Mouse (Mus musculus) limb, embryonic 14.5 days (tissue): ENCODE measurements around the gene Cdk19. TPM values are rescaled to one million over a fixed set of nuclear protein-coding genes. Genes with fewer than 3 reads are reported as not detected.

Source experiments
- ATAC-seq: fragments of 200-750 bp; cut with Nextera tagmentation; 2 replicates; pipeline ENCODE4 v1.8.0; 2017; ENCODE audit warnings: low read depth, moderate number of reproducible peaks, moderate TSS enrichment; ENCODE audit not compliant: low FRiP score
- DNase-seq: peaks from one replicate; pipeline ENCODE4 v3.0.0-alpha.2; 2015; ENCODE audit warnings: low spot score
- H3K27ac ChIP-seq: fragments of 300-500 bp; sonication (generic); replicated peaks from 2 replicates; pipeline ENCODE4 v1.5.1; 2014; ENCODE audit warnings: low read depth, mild to moderate bottlenecking, low read length, moderate library complexity, mixed read lengths
- H3K27me3 ChIP-seq: fragments of 300-500 bp; sonication (generic); 2 replicates; pipeline ENCODE4 v1.6.1; 2014; ENCODE audit warnings: low read length, mixed read lengths; ENCODE audit not compliant: control insufficient read depth, insufficient read depth
- H3K36me3 ChIP-seq: fragments of 300-500 bp; sonication (generic); 2 replicates; pipeline ENCODE4 v1.6.1; 2014; ENCODE audit warnings: mild to moderate bottlenecking, low read length, moderate library complexity, mixed read lengths; ENCODE audit not compliant: control insufficient read depth, insufficient read depth
- H3K4me1 ChIP-seq: fragments of 300-500 bp; sonication (generic); 2 replicates; pipeline ENCODE4 v1.6.1; 2014; ENCODE audit warnings: antibody characterized with exemption, low read length, mixed read lengths; ENCODE audit not compliant: control insufficient read depth, insufficient read depth
- H3K4me2 ChIP-seq: fragments of 300-500 bp; sonication (generic); replicated peaks from 2 replicates; pipeline ENCODE4 v1.6.1; 2014; ENCODE audit warnings: low read depth, mild to moderate bottlenecking, low read length, moderate library complexity; ENCODE audit not compliant: severe bottlenecking
- H3K4me3 ChIP-seq: fragments of 300-500 bp; sonication (generic); replicated peaks from 2 replicates; pipeline ENCODE4 v1.5.1; 2014; ENCODE audit warnings: low read length
- H3K9ac ChIP-seq: fragments of 300-500 bp; sonication (generic); 2 replicates; pipeline ENCODE4 v1.6.1; 2014; ENCODE audit warnings: mild to moderate bottlenecking, low read depth, low read length, moderate library complexity; ENCODE audit not compliant: severe bottlenecking
- H3K9me3 ChIP-seq: fragments of 300-500 bp; sonication (generic); 2 replicates; pipeline ENCODE4 v1.6.1; 2016; ENCODE audit warnings: low read length; ENCODE audit not compliant: control insufficient read depth
- POLR2A ChIP-seq: fragments of 200-500 bp; IDR thresholded peaks from 2 replicates; pipeline ENCODE4 v1.8.0; 2012; ENCODE audit warnings: inconsistent platforms, mild to moderate bottlenecking, moderate library complexity, borderline replicate concordance; ENCODE audit not compliant: insufficient read depth, insufficient read length; ENCODE audit errors: extremely low read depth
- WGBS: fragments of 180-500 bp; shearing (Covaris S2); extraction: QIAGEN DNeasy Blood & Tissue Kit; methylation state at CpG from one replicate; pipeline ENCODE4 v1.1.7; 2014; 5-methylcytosine and 5-hydroxymethylcytosine counted together
- polyA plus RNA-seq, 2 experiments: library from polyadenylated mRNA; depleted of rRNA in 1 of 2; stranded (reverse) in 1 of 2; unstranded in 1 of 2; fragments of >200 nt; fragmentation: Nextera tagmentation in 1 of 2; extraction: Ambion mirVana in 1 of 2; gene quantifications; 2 replicates each; pipeline versions ENCODE4 v1.2.1 to v1.2.3; 2012 to 2014

Gene Cdk19
- polyA plus RNA-seq, 2 experiments = 12.2 to 13.5 TPM

GRCm38 (mm10) chr10:40449571-40449970, 110.2 kb downstream of the Cdk19 start:
- DNase-seq (no peak), ATAC-seq (no peak)
- Histone ChIP-seq H3K4me1 (peaks cover 6% of the 10 kb centered on the region; the same call in 1 of the 2 replicates), H3K4me3 (no peak overlapping the region), H3K9ac (no peak overlapping the region), H3K9me3 (no peaks in the 10 kb centered on the region), H3K36me3 (no peaks in the 10 kb centered on the region), H3K27me3 (no peaks in the 10 kb centered on the region), H3K27ac (no peak overlapping the region), H3K4me2 (no peak overlapping the region)
- TF ChIP-seq POLR2A = no peak
- WGBS = 66% methylated on average over 6 of the region's 6 CpGs

DNA sequence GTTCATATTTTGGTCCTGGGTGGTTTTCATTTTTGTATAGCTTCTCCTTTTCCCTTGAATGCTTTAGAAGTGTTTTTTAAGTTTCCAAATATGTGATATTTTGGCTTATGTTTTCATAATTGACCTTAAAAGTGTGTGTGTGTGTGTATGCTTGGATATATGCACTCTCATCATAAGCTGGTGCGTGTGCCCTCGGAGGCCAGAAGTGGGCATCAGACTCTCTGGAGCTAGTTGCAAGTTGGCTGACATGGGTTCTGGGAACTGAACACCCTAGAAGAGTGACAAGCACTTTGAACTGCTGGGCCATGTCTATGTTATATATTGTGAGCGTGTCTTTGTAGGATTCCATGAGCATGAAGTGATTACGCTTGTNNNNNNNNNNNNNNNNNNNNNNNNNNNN, 110.8 kb downstream of the Cdk19 start:
- no peak for TF ChIP-seq POLR2A
- Histone ChIP-seq H3K4me2 (no peak overlapping the region), H3K9me3 (no peaks in the 10 kb centered on the region), H3K4me1 (peaks cover 6% of the 10 kb centered on the region; the same call in 1 of the 2 replicates), H3K9ac (no peak overlapping the region), H3K27ac (no peak overlapping the region), H3K27me3 (no peaks in the 10 kb centered on the region), H3K4me3 (no peak overlapping the region), H3K36me3 (no peaks in the 10 kb centered on the region)
- ATAC-seq (no peak), DNase-seq (no peak)
- 93% methylated on average over 4 of the region's 4 CpGs for WGBS

GRCm38 (mm10) chr10:40457116-40457515, 117.8 kb downstream of the Cdk19 start:
- Histone ChIP-seq H3K9me3 (no peaks in the 10 kb centered on the region), H3K27me3 (no peaks in the 10 kb centered on the region), H3K4me2 (no peak overlapping the region), H3K4me3 (no peak overlapping the region), H3K36me3 (no peaks in the 10 kb centered on the region), H3K9ac (no peak overlapping the region), H3K27ac (no peak overlapping the region), H3K4me1 (peaks cover 2% of the 10 kb centered on the region; the same call in 1 of the 2 replicates)
- WGBS = 98% methylated on average over 1 of the region's 1 CpGs
- ATAC-seq = no peak
- TF ChIP-seq POLR2A = no peak
- no peak for DNase-seq

DNA sequence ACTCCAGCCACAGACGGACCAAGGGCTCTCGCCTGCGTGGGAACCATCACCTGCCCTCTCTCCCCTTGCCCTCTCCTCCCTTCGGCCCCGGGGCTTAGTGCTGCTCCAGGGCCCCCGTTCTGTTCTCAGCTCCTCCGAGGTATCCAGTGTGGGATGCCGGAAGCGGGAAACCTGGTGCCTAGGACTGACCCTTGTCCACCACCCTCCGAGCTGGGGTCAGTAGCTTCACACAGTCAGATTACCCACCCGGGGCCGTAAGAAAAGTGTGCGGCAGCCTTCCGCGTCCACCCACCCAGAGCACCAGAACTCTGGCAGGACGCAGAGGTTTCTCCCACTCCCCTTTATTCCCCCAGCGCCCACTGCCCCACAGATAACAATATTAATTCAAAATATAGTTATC, 119.8 kb downstream of the Cdk19 start:
- no peak overlapping the region for H3K4me2 ChIP-seq
- DNase-seq = no peak
- no peak overlapping the region for H3K27ac ChIP-seq
- TF ChIP-seq POLR2A = no peak
- peaks cover 4% of the 10 kb centered on the region; the same call in 1 of the 2 replicates for H3K4me1 ChIP-seq
- no peaks in the 10 kb centered on the region for H3K9me3 ChIP-seq
- WGBS = 92% methylated on average over 17 of the region's 17 CpGs
- H3K27me3 ChIP-seq = no peaks in the 10 kb centered on the region
- no peak for ATAC-seq
- H3K9ac ChIP-seq = no peak overlapping the region
- no peak overlapping the region for H3K4me3 ChIP-seq
- no peaks in the 10 kb centered on the region for H3K36me3 ChIP-seq

DNA sequence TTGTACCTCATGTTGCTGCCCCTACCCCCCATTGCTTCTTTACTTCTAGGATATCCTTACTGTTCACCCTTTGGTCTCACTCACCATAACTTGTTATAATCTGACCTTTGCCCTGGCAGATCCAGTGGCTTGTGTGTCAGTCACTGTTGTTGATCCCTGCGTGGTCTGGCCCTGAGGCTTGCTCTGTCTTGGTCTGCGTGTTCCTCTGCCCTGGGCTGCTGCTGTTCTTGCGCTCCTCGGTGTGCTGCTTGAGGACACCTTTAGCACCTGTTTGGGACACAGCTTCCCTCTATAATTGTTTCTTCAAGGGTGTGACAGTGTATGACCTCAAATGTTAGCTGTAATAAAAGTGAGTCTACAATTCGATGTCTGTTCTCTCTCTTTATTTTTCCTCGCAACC, 122.0 kb downstream of the Cdk19 start:
- no peaks in the 10 kb centered on the region for H3K36me3 ChIP-seq
- 80% methylated on average over 6 of the region's 6 CpGs for WGBS
- no peak overlapping the region for H3K4me2 ChIP-seq
- ATAC-seq = no peak
- DNase-seq = no peak
- H3K4me3 ChIP-seq = no peak overlapping the region
- H3K27me3 ChIP-seq = no peaks in the 10 kb centered on the region
- H3K27ac ChIP-seq = no peak overlapping the region
- no peak for TF ChIP-seq POLR2A
- peaks cover 4% of the 10 kb centered on the region; the same call in 1 of the 2 replicates for H3K4me1 ChIP-seq
- H3K9me3 ChIP-seq = no peaks in the 10 kb centered on the region
- H3K9ac ChIP-seq = no peak overlapping the region

GRCm38 (mm10) chr10:40462257-40462656, 122.9 kb downstream of the Cdk19 start:
- Histone ChIP-seq H3K4me2 (no peak overlapping the region), H3K4me1 (peaks cover 4% of the 10 kb centered on the region; the same call in 1 of the 2 replicates), H3K27ac (no peak overlapping the region), H3K36me3 (no peaks in the 10 kb centered on the region), H3K4me3 (no peak overlapping the region), H3K9ac (no peak overlapping the region), H3K9me3 (no peaks in the 10 kb centered on the region), H3K27me3 (no peaks in the 10 kb centered on the region)
- DNase-seq = no peak
- no peak for TF ChIP-seq POLR2A
- 51% methylated on average over 3 of the region's 3 CpGs for WGBS
- no peak for ATAC-seq
